Mouse (Mus musculus) heart, embryonic 12.5 days (tissue): ENCODE results near the gene 0610009B22Rik. TPM values are rescaled to one million over a fixed set of nuclear protein-coding genes. Genes with fewer than 3 reads are reported as not detected.
"Not testable (repeated sequence)": the region's sequence is repeated elsewhere in the genome, so short reads cannot be mapped to it uniquely, and the experiment has no call there.

Source experiments
- ATAC-seq: fragments of 200-750 bp; cut with Nextera tagmentation; 2 replicates; pipeline ENCODE4 v1.8.0; 2017; ENCODE audit warnings: moderate TSS enrichment, moderate library complexity; ENCODE audit not compliant: insufficient number of reproducible peaks, low FRiP score
- H3K27ac ChIP-seq: fragments of 300-500 bp; sonication (generic); 2 replicates; pipeline ENCODE4 v1.5.1; 2016; ENCODE audit warnings: mild to moderate bottlenecking, moderate library complexity; ENCODE audit not compliant: poor library complexity, severe bottlenecking
- H3K27me3 ChIP-seq: fragments of 300-500 bp; sonication (generic); replicated peaks from 2 replicates; pipeline ENCODE4 v1.6.1; 2016; ENCODE audit warnings: mild to moderate bottlenecking, moderate library complexity
- H3K36me3 ChIP-seq: fragments of 300-500 bp; sonication (generic); 2 replicates; pipeline ENCODE4 v1.6.1; 2016; ENCODE audit warnings: mild to moderate bottlenecking, moderate library complexity
- H3K4me1 ChIP-seq: fragments of 300-500 bp; sonication (generic); replicated peaks from 2 replicates; pipeline ENCODE4 v1.6.1; 2016; ENCODE audit warnings: mild to moderate bottlenecking
- H3K4me2 ChIP-seq: fragments of 300-500 bp; sonication (generic); 2 replicates; pipeline ENCODE4 v1.6.1; 2016; ENCODE audit warnings: mild to moderate bottlenecking, moderate library complexity
- H3K4me3 ChIP-seq: fragments of 300-500 bp; sonication (generic); 2 replicates; pipeline ENCODE4 v1.5.1; 2016; ENCODE audit warnings: mild to moderate bottlenecking
- H3K9ac ChIP-seq: fragments of 300-500 bp; sonication (generic); 2 replicates; pipeline ENCODE4 v1.6.1; 2016; ENCODE audit warnings: mild to moderate bottlenecking, moderate library complexity
- H3K9me3 ChIP-seq: fragments of 300-500 bp; sonication (generic); replicated peaks from 2 replicates; pipeline ENCODE4 v1.6.1; 2016; ENCODE audit warnings: mild to moderate bottlenecking, moderate library complexity
- WGBS: fragments of 180-500 bp; shearing (Covaris S2); methylation state at CpG from one replicate; pipeline ENCODE4 v1.1.7; 2016; 5-methylcytosine and 5-hydroxymethylcytosine counted together
- polyA plus RNA-seq: library from polyadenylated mRNA; unstranded; fragments of >200 nt; fragmentation: Nextera tagmentation; extraction: Ambion mirVana; gene quantifications from 2 replicates; pipeline ENCODE4 v1.2.1, GENCODE M21; 2016

0610009B22Rik gene
- polyA plus RNA-seq, 1 experiment from 2014 or later = 69.7 TPM

DNA sequence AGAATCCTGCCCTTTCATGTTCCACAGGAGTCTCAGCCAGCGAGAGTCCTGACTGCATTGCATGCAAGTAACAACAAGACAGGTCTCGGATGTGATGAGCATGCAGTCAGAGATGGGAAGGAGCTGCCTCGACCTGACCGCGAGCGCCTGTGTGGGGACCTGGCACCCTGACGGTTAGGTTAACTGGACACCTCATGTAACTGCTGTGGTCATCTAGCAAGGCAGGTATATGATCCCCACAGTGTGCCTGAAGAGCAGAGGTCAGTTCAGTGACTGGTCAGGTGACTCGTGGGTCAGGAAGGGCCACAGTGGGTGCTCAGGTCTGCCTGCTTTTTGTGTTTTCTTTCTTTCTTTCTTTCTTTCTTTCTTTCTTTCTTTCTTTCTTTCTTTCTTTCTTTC lies 6.7 kb downstream of the 0610009B22Rik start:
- Histone ChIP-seq H3K36me3 (peaks cover 9% of the 10 kb centered on the region; the same call in 1 of the 2 replicates), H3K9ac (no peak overlapping the region), H3K4me3 (no peak overlapping the region), H3K27ac (no peak overlapping the region), H3K27me3 (no peaks in the 10 kb centered on the region), H3K9me3 (no peaks in the 10 kb centered on the region), H3K4me2 (no peak overlapping the region), H3K4me1 (no peaks in the 10 kb centered on the region)
- no peak for ATAC-seq
- WGBS = 40% methylated on average over 8 of the region's 8 CpGs

- Histone ChIP-seq H3K9ac (no peak overlapping the region), H3K4me1 (no peaks in the 10 kb centered on the region), H3K27me3 (no peaks in the 10 kb centered on the region), H3K36me3 (peaks cover 9% of the 10 kb centered on the region; the same call in 1 of the 2 replicates), H3K9me3 (no peaks in the 10 kb centered on the region), H3K4me2 (peak overlapping the region; percentile 49), H3K27ac (no peak overlapping the region), H3K4me3 (0 out of 2 replicates have a peak overlapping the region, but pooled peaks have one; percentile 13)
- ATAC-seq = no peak
- WGBS = 32% methylated on average over 13 of the region's 13 CpGs
Measured at GRCm38 (mm10) chr11:51681324-51681975, 7.2 kb downstream of the 0610009B22Rik start.

DNA sequence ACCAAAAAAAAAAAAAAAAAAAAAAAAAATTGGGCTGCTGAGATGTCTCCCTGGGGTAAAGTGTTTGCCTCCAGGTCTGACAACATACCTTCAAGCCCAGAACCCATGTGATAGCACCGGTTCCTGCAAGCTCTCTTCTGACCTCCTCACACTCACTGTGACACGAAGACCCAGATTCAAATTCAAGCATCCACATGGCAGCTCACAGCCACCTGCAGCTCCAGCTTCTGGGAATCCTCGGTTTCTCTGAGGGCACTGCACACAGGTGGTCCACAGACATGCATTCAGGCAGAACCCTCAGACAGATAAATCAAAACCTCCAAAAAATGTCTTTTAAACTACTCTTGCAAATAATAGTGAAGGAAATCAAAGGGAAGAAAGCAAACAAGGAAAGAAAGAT lies 9.2 kb downstream of the 0610009B22Rik start:
- Histone ChIP-seq H3K9me3 (no peaks in the 10 kb centered on the region), H3K27ac (no peak overlapping the region), H3K36me3 (no peaks in the 10 kb centered on the region), H3K4me2 (no peak overlapping the region), H3K27me3 (no peaks in the 10 kb centered on the region), H3K4me1 (no peaks in the 10 kb centered on the region), H3K9ac (no peak overlapping the region), H3K4me3 (no peak overlapping the region)
- no peak for ATAC-seq
- 71% methylated on average over 3 of the region's 3 CpGs for WGBS

DNA sequence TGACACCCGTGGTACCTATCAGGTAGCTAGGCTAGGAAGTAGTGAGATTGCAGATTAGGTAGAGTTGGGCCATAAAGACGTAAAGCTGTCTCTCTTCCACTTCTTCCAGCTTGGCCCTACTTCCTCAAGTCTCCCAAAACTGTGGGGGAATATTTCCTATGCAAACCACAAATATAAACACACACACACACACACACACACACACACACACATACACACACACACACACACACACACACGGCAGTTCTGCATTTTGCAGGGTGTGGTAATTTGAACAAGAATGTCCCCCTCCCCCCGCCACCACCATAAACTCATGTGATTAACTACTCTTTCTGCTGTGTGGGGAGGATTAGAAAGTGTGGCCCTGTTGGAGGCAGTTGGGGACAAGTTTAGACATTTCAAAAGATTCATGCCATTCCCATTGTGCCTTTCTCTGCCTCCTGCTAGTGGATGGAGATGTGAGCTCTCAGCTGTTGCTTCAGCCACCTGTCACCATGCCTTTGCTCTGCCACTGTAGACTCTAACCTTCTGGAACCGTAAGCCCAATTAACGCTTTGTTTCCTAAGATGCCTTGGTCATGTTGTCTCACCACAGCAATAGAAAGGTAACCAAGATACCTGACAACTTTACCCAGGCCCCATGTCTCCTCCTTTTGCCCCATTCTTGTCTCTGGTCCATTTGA lies 10.8 kb downstream of the 0610009B22Rik start:
- 67% methylated on average over 6 of the region's 6 CpGs for WGBS
- no peak overlapping the region for H3K9ac ChIP-seq
- no peaks in the 10 kb centered on the region for H3K36me3 ChIP-seq
- no peak overlapping the region for H3K27ac ChIP-seq
- no peaks in the 10 kb centered on the region for H3K27me3 ChIP-seq
- no peaks in the 10 kb centered on the region for H3K9me3 ChIP-seq
- H3K4me3 ChIP-seq = no peak overlapping the region
- H3K4me2 ChIP-seq = no peak overlapping the region
- H3K4me1 ChIP-seq = no peaks in the 10 kb centered on the region
- no peak for ATAC-seq

GRCm38 (mm10) chr11:51675386-51675785 lies 13.3 kb downstream of the 0610009B22Rik start:
- H3K9me3 ChIP-seq = no peaks in the 10 kb centered on the region
- no peaks in the 10 kb centered on the region for H3K36me3 ChIP-seq
- H3K4me3 ChIP-seq = no peak overlapping the region
- no peaks in the 10 kb centered on the region for H3K4me1 ChIP-seq
- ATAC-seq = no peak
- no peaks in the 10 kb centered on the region for H3K27me3 ChIP-seq
- H3K27ac ChIP-seq = no peak overlapping the region
- H3K9ac ChIP-seq = no peak overlapping the region
- no peak overlapping the region for H3K4me2 ChIP-seq
- 70% methylated on average over 5 of the region's 5 CpGs for WGBS

- H3K9ac ChIP-seq = no peak overlapping the region
- no peak overlapping the region for H3K4me3 ChIP-seq
- no peak for ATAC-seq
- no peak overlapping the region for H3K27ac ChIP-seq
- WGBS = 80% methylated on average over 9 of the region's 9 CpGs
- no peak overlapping the region for H3K4me2 ChIP-seq
- no peaks in the 10 kb centered on the region for H3K4me1 ChIP-seq
- no peaks in the 10 kb centered on the region for H3K9me3 ChIP-seq
- no peaks in the 10 kb centered on the region for H3K36me3 ChIP-seq
- H3K27me3 ChIP-seq = no peaks in the 10 kb centered on the region
Measured at GRCm38 (mm10) chr11:51673291-51673690, 15.4 kb downstream of the 0610009B22Rik start.

- H3K9ac ChIP-seq = no peak overlapping the region
- no peaks in the 10 kb centered on the region for H3K9me3 ChIP-seq
- 77% methylated on average over 2 of the region's 2 CpGs for WGBS
Measured at GRCm38 (mm10) chr11:51671376-51671775, 17.3 kb downstream of the 0610009B22Rik start.

GRCm38 (mm10) chr11:51670846-51671245 lies 17.8 kb downstream of the 0610009B22Rik start:
- ATAC-seq = no peak
- H3K4me1 ChIP-seq = no peaks in the 10 kb centered on the region
- 89% methylated on average over 7 of the region's 7 CpGs for WGBS
- no peak overlapping the region for H3K9ac ChIP-seq
- H3K4me2 ChIP-seq = no peak overlapping the region
- H3K4me3 ChIP-seq = no peak overlapping the region
- no peak overlapping the region for H3K27ac ChIP-seq
- H3K27me3 ChIP-seq = no peaks in the 10 kb centered on the region
- no peaks in the 10 kb centered on the region for H3K36me3 ChIP-seq
- H3K9me3 ChIP-seq = no peaks in the 10 kb centered on the region

More at GRCm38 (mm10) chr11:51671376-51671775, 17.3 kb downstream of the 0610009B22Rik start:
- Histone ChIP-seq H3K36me3 (no peaks in the 10 kb centered on the region), H3K4me1 (no peaks in the 10 kb centered on the region), H3K27me3 (no peaks in the 10 kb centered on the region), H3K27ac (no peak overlapping the region), H3K4me2 (no peak overlapping the region), H3K4me3 (no peak overlapping the region)
- no peak for ATAC-seq

- not testable (repeated sequence) for H3K4me1 ChIP-seq, H3K27me3 ChIP-seq, H3K4me3 ChIP-seq, H3K36me3 ChIP-seq, H3K4me2 ChIP-seq, H3K27ac ChIP-seq, ATAC-seq, H3K9ac ChIP-seq, H3K9me3 ChIP-seq
- 86% methylated on average over 7 of the region's 7 CpGs for WGBS
Measured at GRCm38 (mm10) chr11:51664747-51665146, 23.9 kb downstream of the 0610009B22Rik start.

DNA sequence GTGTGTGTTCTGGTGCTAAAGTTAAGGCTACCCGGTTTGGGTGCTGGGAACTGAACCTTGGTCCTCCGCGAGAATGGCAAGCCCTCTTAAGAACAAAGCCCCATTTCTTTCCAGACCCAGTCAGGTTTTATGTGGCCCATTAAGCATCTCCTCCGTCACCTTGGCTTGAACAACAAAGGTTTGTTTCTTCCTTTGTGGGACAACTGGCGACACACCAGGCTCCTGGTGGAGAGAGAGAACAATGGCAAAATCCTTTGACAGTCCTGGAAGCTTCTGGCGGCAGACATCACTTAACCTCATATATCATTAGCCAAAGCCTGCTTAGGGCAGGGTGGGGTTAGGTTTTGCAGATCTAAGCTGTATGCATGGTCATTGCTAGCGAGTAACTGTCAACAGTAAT lies 26.0 kb downstream of the 0610009B22Rik start:
- H3K4me2 ChIP-seq = no peak overlapping the region

GRCm38 (mm10) chr11:51661867-51662365 lies 26.8 kb downstream of the 0610009B22Rik start:
- Histone ChIP-seq H3K4me1 (peaks cover 8% of the 10 kb centered on the region), H3K4me3 (no peak overlapping the region), H3K4me2 (no peak overlapping the region), H3K27ac (no peak overlapping the region), H3K9me3 (no peaks in the 10 kb centered on the region), H3K36me3 (no peaks in the 10 kb centered on the region), H3K27me3 (no peaks in the 10 kb centered on the region; the same call in 1 of the 2 replicates), H3K9ac (no peak overlapping the region)
- no peak for ATAC-seq
- 79% methylated on average over 16 of the region's 16 CpGs for WGBS

More for the DNA sequence above, 26.0 kb downstream of the 0610009B22Rik start:
- no peak overlapping the region for H3K4me3 ChIP-seq
- no peak overlapping the region for H3K9ac ChIP-seq
- no peak for ATAC-seq
- WGBS = 73% methylated on average over 7 of the region's 7 CpGs
- H3K9me3 ChIP-seq = no peaks in the 10 kb centered on the region
- H3K4me1 ChIP-seq = peaks cover 8% of the 10 kb centered on the region
- no peaks in the 10 kb centered on the region for H3K36me3 ChIP-seq
- no peaks in the 10 kb centered on the region; the same call in 1 of the 2 replicates for H3K27me3 ChIP-seq
- H3K27ac ChIP-seq = no peak overlapping the region
